Comparison of ENCODE assay signal across 9 mouse cellular contexts in the genomic region with DNA sequence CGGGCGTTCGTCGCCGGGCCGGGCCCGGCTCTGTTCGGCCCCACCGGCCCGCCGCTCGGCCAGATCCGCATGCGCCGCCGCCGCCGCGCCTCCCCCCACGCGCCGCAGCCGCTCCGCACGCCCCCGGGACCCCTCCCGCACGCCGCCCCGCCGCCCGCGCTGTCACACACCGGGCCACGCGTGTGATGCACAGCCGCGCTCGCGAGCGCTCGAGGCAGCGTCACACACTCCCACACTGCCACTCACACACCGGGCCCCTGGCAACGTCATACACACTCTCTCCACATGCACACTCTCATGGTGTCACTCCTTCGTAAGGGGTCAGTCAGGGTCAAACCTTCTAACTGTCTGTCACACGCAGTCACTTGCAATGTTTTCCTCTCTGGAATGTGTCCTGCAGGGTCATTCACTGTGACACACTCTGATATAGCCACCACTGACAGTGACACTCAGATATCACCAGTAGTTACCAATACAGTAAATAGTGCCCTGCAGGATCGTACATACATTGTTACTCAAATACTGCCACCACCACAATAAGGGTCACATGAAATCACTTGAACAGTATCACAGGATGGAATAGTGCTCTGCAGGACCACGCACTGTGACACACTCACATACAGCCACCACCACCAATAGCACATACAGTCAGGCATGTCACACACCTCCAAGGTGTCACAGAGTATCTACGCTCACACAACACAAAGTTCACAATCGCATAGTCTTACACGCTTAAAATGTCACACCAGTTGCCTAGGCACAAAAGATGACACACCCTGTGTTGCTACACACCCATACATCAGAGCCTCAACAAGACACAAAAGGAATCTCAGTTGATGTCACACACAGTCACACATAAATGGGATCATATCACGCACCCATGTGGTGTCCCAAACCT. TPM values are rescaled to one million over a fixed set of nuclear protein-coding genes. Genes with fewer than 3 reads are reported as not detected.
A peak's percentile ranks its signal among the peaks of the same experiment; 100 is the strongest.
DNase-seq lines count a peak whose midpoint lies in the region; ATAC-seq lines count a peak whose summit lies in the region.
"Had no signal": no experiment of that assay in that cellular context is flagged by ENCODE, and none has a peak within 500 bp of the region (broad histone marks: within the 10 kb centered on the region; RNA-seq: fewer than 3 reads in every experiment).

No protein-coding gene starts in this region.

- no peaks in the 10 kb centered on the region for H3K9me3 ChIP-seq in kidney, embryonic 14.5 days (ENCODE audit: control insufficient read depth, low read length)
- H3K9me3 ChIP-seq in forebrain, embryonic 13.5 days (replicated peaks), result no peaks in the 10 kb centered on the region
- H3K9me3 ChIP-seq in hindbrain, embryonic 14.5 days (ENCODE audit: control insufficient read depth, low read length), result no peaks in the 10 kb centered on the region
- H3K9me3 ChIP-seq in midbrain, embryonic 15.5 days, result no peaks in the 10 kb centered on the region

- H3K27me3 ChIP-seq in kidney, embryonic 14.5 days (ENCODE audit: control insufficient read depth, insufficient read depth, low read length), result peaks cover 13% of the 10 kb centered on the region
- H3K27me3 ChIP-seq in forebrain, embryonic 13.5 days, result peaks cover 31% of the 10 kb centered on the region
- H3K27me3 ChIP-seq in hindbrain, embryonic 14.5 days (ENCODE audit: control insufficient read depth, insufficient read depth, low read length), result peaks cover 13% of the 10 kb centered on the region
- H3K27me3 ChIP-seq in midbrain, embryonic 15.5 days (replicated peaks), result no peaks in the 10 kb centered on the region; the same call in 1 of the 2 replicates

- DNase-seq in kidney, adult 9 months, result no peak
- peak; percentile 84 for DNase-seq in brain, adult 2 months (ENCODE audit: low read depth, low spot score)
- DNase-seq in hindbrain, embryonic 14.5 days (ENCODE audit: low spot score), result peak; percentile 44
- peak; percentile 65 to 86 for DNase-seq in left cerebral cortex, postnatal 10 days (ENCODE audit: extremely low spot score in 1 of 2, low spot score in 2 of 2)
- peak; percentile 53 for DNase-seq in testis, postnatal 10 days (ENCODE audit: low spot score)

- H3K9ac ChIP-seq in kidney, embryonic 14.5 days (ENCODE audit: low read depth, low read length), result peak overlapping the region; percentile 68
- peak overlapping the region; percentile 80 for H3K9ac ChIP-seq in forebrain, embryonic 13.5 days
- H3K9ac ChIP-seq in hindbrain, embryonic 14.5 days, result peak overlapping the region; percentile 78
- peak overlapping the region; percentile 75 for H3K9ac ChIP-seq in midbrain, embryonic 15.5 days

- ATAC-seq in kidney, embryonic 14.5 days (ENCODE audit: low FRiP score, low TSS enrichment), result peak; percentile 13; the same call in 1 of the 2 replicates
- peak; percentile 39 for ATAC-seq in forebrain, embryonic 13.5 days
- peak; percentile 60 for ATAC-seq in hindbrain, embryonic 14.5 days (ENCODE audit: low FRiP score)
- ATAC-seq in midbrain, embryonic 15.5 days (replicated peaks), result peak; percentile 73

- H3K4me3 ChIP-seq in kidney, embryonic 14.5 days (ENCODE audit: low read length), result peak overlapping the region; percentile 46
- H3K4me3 ChIP-seq in forebrain, embryonic 13.5 days, result peak overlapping the region; percentile 59
- H3K4me3 ChIP-seq in hindbrain, embryonic 14.5 days (replicated peaks; ENCODE audit: low read length), result peak overlapping the region; percentile 62
- H3K4me3 ChIP-seq in midbrain, embryonic 15.5 days, result peak overlapping the region; percentile 78

- WGBS in kidney, embryonic 14.5 days, result 9% methylated on average over 42 of the region's 53 CpGs
- 12% methylated on average over 34 of the region's 53 CpGs for WGBS in forebrain, embryonic 13.5 days
- 11% methylated on average over 34 of the region's 53 CpGs for WGBS in hindbrain, embryonic 14.5 days
- WGBS in midbrain, embryonic 15.5 days, result 8% methylated on average over 47 of the region's 53 CpGs

- 0 out of 2 replicates have a peak, but pooled peaks cover 6% of the 10 kb centered on the region for H3K4me1 ChIP-seq in kidney, embryonic 14.5 days (ENCODE audit: control insufficient read depth, insufficient read depth, low read length)
- peaks cover 22% of the 10 kb centered on the region for H3K4me1 ChIP-seq in forebrain, embryonic 13.5 days
- H3K4me1 ChIP-seq in hindbrain, embryonic 14.5 days (replicated peaks; ENCODE audit: control insufficient read depth, insufficient read depth, low read length), result peaks cover 15% of the 10 kb centered on the region
- H3K4me1 ChIP-seq in midbrain, embryonic 15.5 days, result peaks cover 16% of the 10 kb centered on the region

- H3K4me2 ChIP-seq in kidney, embryonic 14.5 days (replicated peaks; ENCODE audit: low read depth, low read length), result peak overlapping the region; percentile 97
- peak overlapping the region; percentile 95 for H3K4me2 ChIP-seq in forebrain, embryonic 13.5 days
- peak overlapping the region; percentile 87 for H3K4me2 ChIP-seq in hindbrain, embryonic 14.5 days (replicated peaks)
- peak overlapping the region; percentile 96 for H3K4me2 ChIP-seq in midbrain, embryonic 15.5 days

- intact Hi-C loops in left cerebral cortex, postnatal 10 days (cut with DNase I), result no loop called here

- H3K36me3 ChIP-seq in kidney, embryonic 14.5 days (ENCODE audit: control insufficient read depth, insufficient read depth, low read length), result no peaks in the 10 kb centered on the region
- H3K36me3 ChIP-seq in forebrain, embryonic 13.5 days (ENCODE audit: poor library complexity, severe bottlenecking), result no peaks in the 10 kb centered on the region
- no peaks in the 10 kb centered on the region for H3K36me3 ChIP-seq in hindbrain, embryonic 14.5 days (replicated peaks; ENCODE audit: control insufficient read depth, insufficient read depth)
- H3K36me3 ChIP-seq in midbrain, embryonic 15.5 days (replicated peaks), result no peaks in the 10 kb centered on the region

- no peak overlapping the region for H3K27ac ChIP-seq in kidney, embryonic 14.5 days (ENCODE audit: low read depth, low read length)
- H3K27ac ChIP-seq in forebrain, embryonic 13.5 days, result no peak overlapping the region
- H3K27ac ChIP-seq in hindbrain, embryonic 14.5 days, result peak overlapping the region; percentile 80
- H3K27ac ChIP-seq in midbrain, embryonic 15.5 days, result peak overlapping the region; percentile 81

RNA-seq across cellular contexts. Expression of a gene that starts 0.7 kb away (rescaled TPM):
- polyA plus RNA-seq in kidney, embryonic 14.5 days (2014; fragmentation: Nextera tagmentation; extraction: Ambion mirVana), result 0.39 and 0.54 TPM in 2 replicates
- polyA plus RNA-seq in forebrain, embryonic 13.5 days (2015; fragmentation: Nextera tagmentation; extraction: Ambion mirVana), result 0.43 and 0.71 TPM in 2 replicates
- 4.0 and 4.2 TPM in 2 replicates for polyA plus RNA-seq in hindbrain, embryonic 14.5 days (2014; fragmentation: Nextera tagmentation; extraction: Ambion mirVana)
- total RNA-seq in left cerebral cortex, postnatal 10 days (2021), result 10 to 100 TPM; 89.7 to 99.2 TPM
- polyA plus RNA-seq in midbrain, embryonic 15.5 days (2015; fragmentation: Nextera tagmentation; extraction: Ambion mirVana), result 4.0 and 4.4 TPM in 2 replicates
- total RNA-seq: neutrophil, adult 5-6 weeks had no signal

RNA-seq across cellular contexts. Expression of a gene that starts 1.0 kb away (rescaled TPM):
- polyA plus RNA-seq in kidney, embryonic 14.5 days (2014; fragmentation: Nextera tagmentation; extraction: Ambion mirVana), result 40.6 and 41.2 TPM in 2 replicates
- polyA plus RNA-seq in forebrain, embryonic 13.5 days (2015; fragmentation: Nextera tagmentation; extraction: Ambion mirVana), result 16.8 and 17.3 TPM in 2 replicates
- 17.7 and 25.4 TPM in 2 replicates for polyA plus RNA-seq in hindbrain, embryonic 14.5 days (2014; fragmentation: Nextera tagmentation; extraction: Ambion mirVana)
- 10 to 100 TPM; 11.8 to 12.7 TPM for total RNA-seq in left cerebral cortex, postnatal 10 days (2021)
- 17.9 and 19.5 TPM in 2 replicates for polyA plus RNA-seq in midbrain, embryonic 15.5 days (2015; fragmentation: Nextera tagmentation; extraction: Ambion mirVana)

RNA-seq across cellular contexts. Expression of a gene that starts 26.8 kb away (rescaled TPM):
- polyA plus RNA-seq in kidney, embryonic 14.5 days (2014; fragmentation: Nextera tagmentation; extraction: Ambion mirVana), result 25.1 TPM in 2 replicates
- polyA plus RNA-seq in forebrain, embryonic 13.5 days (2015; fragmentation: Nextera tagmentation; extraction: Ambion mirVana), result 18.8 and 19.2 TPM in 2 replicates
- polyA plus RNA-seq in hindbrain, embryonic 14.5 days (2014; fragmentation: Nextera tagmentation; extraction: Ambion mirVana), result 8.4 and 9.3 TPM in 2 replicates
- 1 to 10 TPM; 2.5 to 3.2 TPM for total RNA-seq in left cerebral cortex, postnatal 10 days (2021)
- 7.9 and 9.9 TPM in 2 replicates for polyA plus RNA-seq in midbrain, embryonic 15.5 days (2015; fragmentation: Nextera tagmentation; extraction: Ambion mirVana)

RNA-seq across cellular contexts. Expression of a gene that starts 39.9 kb away (rescaled TPM):
- polyA plus RNA-seq in kidney, embryonic 14.5 days (2014; fragmentation: Nextera tagmentation; extraction: Ambion mirVana), result 35.6 and 43.1 TPM in 2 replicates
- 8.5 and 8.7 TPM in 2 replicates for polyA plus RNA-seq in forebrain, embryonic 13.5 days (2015; fragmentation: Nextera tagmentation; extraction: Ambion mirVana)
- 7.9 and 8.9 TPM in 2 replicates for polyA plus RNA-seq in hindbrain, embryonic 14.5 days (2014; fragmentation: Nextera tagmentation; extraction: Ambion mirVana)
- 1 to 10 TPM; 6.0 to 7.0 TPM for total RNA-seq in left cerebral cortex, postnatal 10 days (2021)
- polyA plus RNA-seq in midbrain, embryonic 15.5 days (2015; fragmentation: Nextera tagmentation; extraction: Ambion mirVana), result 8.3 and 9.2 TPM in 2 replicates

RNA-seq across cellular contexts. Expression of a gene that starts 52.4 kb away (rescaled TPM):
- polyA plus RNA-seq in kidney, embryonic 14.5 days (2014; fragmentation: Nextera tagmentation; extraction: Ambion mirVana), result 1.2 and 1.6 TPM in 2 replicates
- polyA plus RNA-seq in forebrain, embryonic 13.5 days (2015; fragmentation: Nextera tagmentation; extraction: Ambion mirVana), result 1.5 and 1.8 TPM in 2 replicates
- polyA plus RNA-seq in hindbrain, embryonic 14.5 days (2014; fragmentation: Nextera tagmentation; extraction: Ambion mirVana), result 0.50 and 0.93 TPM in 2 replicates
- total RNA-seq in left cerebral cortex, postnatal 10 days (2021), result 1 to 10 TPM; 1.4 TPM
- polyA plus RNA-seq in midbrain, embryonic 15.5 days (2015; fragmentation: Nextera tagmentation; extraction: Ambion mirVana), result 1.4 and 1.6 TPM in 2 replicates

Comparison
In these comparisons a context has a peak if more than half of its experiments do, and no peak if none do; other contexts are left out.
1. ATAC-seq: peak in every context shown above with its lines; median percentile 73 in midbrain, embryonic 15.5 days; 60 in hindbrain, embryonic 14.5 days; 39 in forebrain, embryonic 13.5 days; 13 in kidney, embryonic 14.5 days.
2. H3K27ac ChIP-seq: peak in hindbrain, embryonic 14.5 days (single experiment) and midbrain, embryonic 15.5 days (single experiment); none in kidney, embryonic 14.5 days (single experiment) and forebrain, embryonic 13.5 days (single experiment).
3. Peak in every context shown above with its lines, with median percentiles within 50 percentile points of each other: H3K4me2 ChIP-seq, H3K4me3 ChIP-seq and H3K9ac ChIP-seq.